Mouse (Mus musculus): ENCODE measurements around the gene Olfr110.
"Not testable (repeated sequence)": the region's sequence is repeated elsewhere in the genome, so short reads cannot be mapped to it uniquely, and the experiment has no call there.

Gene Olfr110

DNA sequence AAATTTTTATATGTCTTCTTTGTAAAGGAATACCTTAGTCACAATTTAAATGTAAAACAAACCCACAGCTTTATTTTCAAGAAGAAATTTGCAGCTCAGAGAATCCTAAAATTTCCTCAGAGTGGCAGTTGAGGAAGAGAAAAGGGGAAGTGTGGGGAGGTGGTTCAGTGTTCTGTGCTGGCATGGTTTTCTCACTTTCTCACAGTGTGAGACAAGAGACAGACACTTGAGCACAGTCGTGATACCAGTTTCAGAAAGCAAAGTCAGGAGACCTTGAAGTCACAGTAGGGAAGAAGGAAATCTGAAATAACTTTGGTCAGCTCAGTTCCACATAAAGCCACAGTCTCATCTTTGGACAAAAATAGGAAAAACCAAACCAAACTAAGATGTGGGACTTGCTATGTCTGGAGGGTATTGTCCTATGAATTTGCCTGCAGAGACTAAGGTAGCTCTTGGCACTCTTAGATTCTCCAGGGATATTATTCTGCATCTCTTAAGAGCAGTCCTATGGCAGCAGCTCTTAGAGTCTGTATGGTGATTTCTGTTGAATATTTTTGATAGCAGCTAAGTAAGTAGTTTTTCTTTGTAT lies at the start of gene Olfr110:
TSS of gene Olfr110 (plus strand) at position 539 of the 589 bp plus-strand sequence.
- DNase-seq (ENCODE audit: low spot score): no peak

- no peak for DNase-seq (ENCODE audit: low spot score)
Observed at GRCm38 (mm10) chr17:37445180-37445579, 47.1 kb upstream of the Olfr110 start, which contains the start of gene Olfr108. Olfr108 (plus strand) TSS chr17:37445480.

GRCm38 (mm10) chr17:37458616-37459015 lies 33.7 kb upstream of the Olfr110 start, which contains the start of gene Olfr109:
Olfr109 (plus strand) TSS chr17:37458916.
- no peak for DNase-seq (ENCODE audit: low spot score)

DNA sequence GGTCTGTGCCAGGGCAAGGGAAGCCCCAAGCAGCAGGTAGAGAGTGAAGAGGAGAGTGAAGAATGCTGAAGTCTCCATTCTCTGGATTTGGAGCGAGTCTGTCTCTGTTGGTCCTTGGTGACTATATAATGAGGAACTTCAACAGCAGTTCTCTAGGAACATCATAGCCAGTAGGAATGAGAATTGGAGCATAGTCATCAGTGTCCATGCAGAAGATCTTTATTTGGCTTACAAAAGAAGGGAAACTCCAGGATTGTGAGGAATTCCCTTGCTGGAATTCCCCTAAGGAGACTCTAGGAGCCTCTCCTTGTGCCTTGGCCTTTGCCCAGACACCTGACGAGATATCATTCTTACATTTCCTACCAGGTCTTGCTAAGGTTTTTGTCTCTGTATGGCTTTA lies 8.8 kb upstream of the Olfr110 start, which contains the start of gene H2-M2:
TSS of gene H2-M2 (minus strand) at position 101 of the 400 bp plus-strand sequence.
- no peak for DNase-seq (ENCODE audit: low spot score)

GRCm38 (mm10) chr17:37507730-37508129 lies 15.5 kb downstream of the Olfr110 start, which contains the start of gene Olfr111:
Olfr111 (plus strand) TSS chr17:37508030.
- DNase-seq (ENCODE audit: low spot score): no peak

DNA sequence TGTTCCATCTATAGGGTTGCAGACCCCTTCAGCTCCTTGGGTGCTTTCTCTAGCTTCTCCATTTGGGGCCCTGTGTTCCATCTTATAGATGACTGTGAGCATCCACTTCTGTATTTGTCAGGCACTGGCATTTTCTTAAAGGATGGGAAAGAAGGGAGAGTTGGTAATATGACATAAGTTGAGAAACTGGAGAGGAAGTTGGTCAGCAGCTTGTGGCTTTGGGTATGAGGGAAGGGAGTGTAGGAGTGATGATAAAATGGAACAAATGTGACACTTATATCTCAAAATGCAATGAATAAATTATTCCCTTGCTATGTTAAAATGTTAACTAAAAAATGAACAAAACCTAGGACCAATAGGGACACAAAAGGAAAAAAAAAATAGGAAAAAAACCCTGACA lies 32.3 kb downstream of the Olfr110 start:
- peak; percentile 2 for DNase-seq (ENCODE audit: low spot score)

GRCm38 (mm10) chr17:37525427-37525826 lies 33.2 kb downstream of the Olfr110 start:
- peak; percentile 1 for DNase-seq (ENCODE audit: low spot score)

DNA sequence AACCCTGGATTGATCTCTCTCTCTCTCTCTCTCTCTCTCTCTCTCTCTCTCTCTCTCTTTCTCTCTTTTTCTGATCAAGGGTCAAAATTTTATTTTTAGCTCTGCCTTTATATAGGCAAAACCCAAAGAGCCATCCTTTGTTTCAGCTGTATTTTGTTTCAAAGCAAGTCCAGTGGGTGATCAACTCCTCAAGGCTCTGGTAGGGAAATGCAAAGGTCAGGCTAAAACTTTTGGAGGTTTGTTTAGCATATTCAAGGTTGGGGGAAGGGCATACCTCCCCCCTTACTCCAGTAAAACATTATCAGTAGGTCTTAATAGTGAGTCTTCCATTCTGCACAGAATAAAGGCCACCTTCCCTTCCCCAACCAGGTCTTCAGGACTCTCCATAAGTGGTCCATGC lies 42.9 kb downstream of the Olfr110 start:
- DNase-seq (ENCODE audit: low spot score): no peak

DNA sequence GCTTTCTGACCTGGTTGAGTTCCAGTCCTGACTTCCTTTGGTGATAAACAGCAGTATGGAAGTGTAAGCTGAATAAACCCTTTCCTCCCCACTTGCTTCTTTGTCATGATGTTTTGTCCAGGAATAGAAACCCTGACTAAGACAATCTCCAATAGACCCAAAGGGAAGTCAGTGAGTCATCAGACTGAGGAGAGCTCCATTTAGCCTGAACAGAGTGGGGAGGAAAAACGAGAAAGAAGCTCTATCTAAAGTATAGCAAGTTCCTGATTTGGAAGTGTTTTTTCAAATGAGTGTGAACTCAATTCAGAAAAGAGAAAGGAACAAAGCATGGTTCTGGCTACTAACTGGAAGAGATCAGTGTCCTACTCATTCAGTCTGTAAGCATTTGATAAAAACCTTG lies 46.1 kb downstream of the Olfr110 start:
- not testable (repeated sequence) for DNase-seq (ENCODE audit: low spot score)

- no peak for DNase-seq (ENCODE audit: low spot score)
Observed at GRCm38 (mm10) chr17:37541454-37542119, 49.3 kb downstream of the Olfr110 start.

GRCm38 (mm10) chr17:37543800-37544435 lies 51.6 kb downstream of the Olfr110 start:
- DNase-seq (ENCODE audit: low spot score): no peak
